Mouse (Mus musculus) midbrain, embryonic 12.5 days (tissue): Measurements from ENCODE around the gene Ap3m1. TPM values are rescaled to one million over a fixed set of nuclear protein-coding genes. Genes with fewer than 3 reads are reported as not detected.
"Not testable (repeated sequence)": the region's sequence is repeated elsewhere in the genome, so short reads cannot be mapped to it uniquely, and the experiment has no call there.

ENCODE experiments used
- ATAC-seq: fragments of 200-750 bp; cut with Nextera tagmentation; 2 replicates; pipeline ENCODE4 v1.8.0; 2017; ENCODE audit warnings: low read depth, moderate TSS enrichment, moderate library complexity; ENCODE audit not compliant: low FRiP score
- H3K27ac ChIP-seq: fragments of 300-500 bp; sonication (generic); replicated peaks from 2 replicates; pipeline ENCODE4 v1.5.1; 2016; ENCODE audit warnings: mild to moderate bottlenecking
- H3K27me3 ChIP-seq: fragments of 300-500 bp; sonication (generic); 2 replicates; pipeline ENCODE4 v1.6.1; 2016; ENCODE audit warnings: mild to moderate bottlenecking
- H3K36me3 ChIP-seq: fragments of 300-500 bp; sonication (generic); 2 replicates; pipeline ENCODE4 v1.6.1; 2016
- H3K4me1 ChIP-seq: fragments of 300-500 bp; sonication (generic); 2 replicates; pipeline ENCODE4 v1.6.1; 2016
- H3K4me2 ChIP-seq: fragments of 300-500 bp; sonication (generic); replicated peaks from 2 replicates; pipeline ENCODE4 v1.6.1; 2016; ENCODE audit warnings: mild to moderate bottlenecking, moderate library complexity
- H3K4me3 ChIP-seq: fragments of 300-500 bp; sonication (generic); 2 replicates; pipeline ENCODE4 v1.5.1; 2016; ENCODE audit warnings: mild to moderate bottlenecking
- H3K9ac ChIP-seq: fragments of 300-500 bp; sonication (generic); replicated peaks from 2 replicates; pipeline ENCODE4 v1.6.1; 2016; ENCODE audit warnings: mild to moderate bottlenecking, moderate library complexity
- H3K9me3 ChIP-seq: fragments of 300-500 bp; sonication (generic); 2 replicates; pipeline ENCODE4 v1.6.1; 2016; ENCODE audit warnings: mild to moderate bottlenecking
- WGBS: fragments of 180-500 bp; shearing (Covaris S2); methylation state at CpG from one replicate; pipeline ENCODE4 v1.1.7; 2016; 5-methylcytosine and 5-hydroxymethylcytosine counted together
- polyA plus RNA-seq: library from polyadenylated mRNA; unstranded; fragments of >200 nt; fragmentation: Nextera tagmentation; extraction: Ambion mirVana; gene quantifications from 2 replicates; pipeline ENCODE4 v1.2.1, GENCODE M21; 2016

The Ap3m1 gene
- polyA plus RNA-seq: 121 TPM in 2 replicates

DNA sequence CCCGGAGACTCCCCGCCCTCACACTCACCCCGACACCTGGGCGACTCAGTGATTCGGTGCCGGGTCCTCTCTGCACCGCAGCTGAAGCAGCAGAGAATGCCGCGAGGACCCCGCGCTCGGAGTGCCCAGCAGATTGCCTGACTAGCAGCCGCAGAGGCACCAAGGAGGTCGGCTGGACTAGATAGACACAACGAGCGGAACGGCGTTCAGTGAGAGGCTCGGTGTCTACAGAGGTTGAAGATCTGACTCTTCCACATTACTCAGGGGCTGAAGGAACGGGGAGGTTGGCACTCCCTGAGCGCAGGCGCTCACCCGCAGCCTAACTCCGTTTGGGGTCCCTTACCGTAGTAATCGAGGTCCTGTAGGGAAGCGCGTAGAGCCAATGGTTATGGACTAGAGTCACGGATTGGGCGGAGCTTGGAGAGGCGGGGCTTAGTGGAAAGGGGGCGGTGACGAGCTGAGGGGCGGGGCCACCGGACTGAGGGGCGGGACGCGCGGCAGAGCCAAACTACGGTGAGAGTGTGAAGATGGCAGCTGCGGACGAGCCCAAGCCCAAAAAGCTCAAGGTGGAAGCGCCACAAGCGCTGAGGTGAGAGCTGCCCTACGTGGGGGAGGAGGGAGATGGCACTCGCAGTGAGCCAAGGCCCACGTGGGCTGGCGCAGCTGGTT is at the start of gene Ap3m1, which contains the start of gene Adk:
Gene Ap3m1 (minus strand): TSS at position 397 of the 669 bp plus-strand sequence.
Gene Adk (plus strand): TSS at position 463 of the 669 bp plus-strand sequence.
- ATAC-seq: peak; percentile 98

GRCm38 (mm10) chr14:21101562-21101961 is 49.3 kb upstream of the Ap3m1 start:
- peaks cover 3% of the 10 kb centered on the region; the same call in 1 of the 2 replicates for H3K4me1 ChIP-seq
- H3K27me3 ChIP-seq: no peaks in the 10 kb centered on the region
- no peak overlapping the region for H3K4me3 ChIP-seq
- ATAC-seq: no peak
- H3K4me2 ChIP-seq: no peak overlapping the region
- no peaks in the 10 kb centered on the region for H3K36me3 ChIP-seq
- H3K9me3 ChIP-seq: no peaks in the 10 kb centered on the region
- H3K9ac ChIP-seq: no peak overlapping the region
- no peak overlapping the region for H3K27ac ChIP-seq
- 68% methylated on average over 7 of the region's 7 CpGs for WGBS

More for the DNA sequence above, at the start of gene Ap3m1, which contains the start of gene Adk:
- Histone ChIP-seq H3K27me3 (no peaks in the 10 kb centered on the region), H3K4me1 (peaks cover 17% of the 10 kb centered on the region), H3K27ac (peak within 1 kb of the TSS; percentile 92), H3K9me3 (no peaks in the 10 kb centered on the region), H3K9ac (peak within 1 kb of the TSS; percentile 87), H3K4me3 (peak within 1 kb of the TSS; percentile 90), H3K36me3 (0 out of 2 replicates have a peak, but pooled peaks cover under 1% of the 10 kb centered on the region), H3K4me2 (peak within 1 kb of the TSS; percentile 79)
- WGBS: under 1% methylated on average over 48 of the region's 48 CpGs

GRCm38 (mm10) chr14:21100876-21101275 is 48.6 kb upstream of the Ap3m1 start:
- Histone ChIP-seq H3K9ac (no peak overlapping the region), H3K9me3 (no peaks in the 10 kb centered on the region), H3K4me2 (no peak overlapping the region), H3K4me3 (no peak overlapping the region), H3K4me1 (peaks cover 3% of the 10 kb centered on the region; the same call in 1 of the 2 replicates), H3K27ac (no peak overlapping the region), H3K36me3 (no peaks in the 10 kb centered on the region), H3K27me3 (no peaks in the 10 kb centered on the region)
- 90% methylated on average over 2 of the region's 2 CpGs for WGBS
- ATAC-seq: no peak

DNA sequence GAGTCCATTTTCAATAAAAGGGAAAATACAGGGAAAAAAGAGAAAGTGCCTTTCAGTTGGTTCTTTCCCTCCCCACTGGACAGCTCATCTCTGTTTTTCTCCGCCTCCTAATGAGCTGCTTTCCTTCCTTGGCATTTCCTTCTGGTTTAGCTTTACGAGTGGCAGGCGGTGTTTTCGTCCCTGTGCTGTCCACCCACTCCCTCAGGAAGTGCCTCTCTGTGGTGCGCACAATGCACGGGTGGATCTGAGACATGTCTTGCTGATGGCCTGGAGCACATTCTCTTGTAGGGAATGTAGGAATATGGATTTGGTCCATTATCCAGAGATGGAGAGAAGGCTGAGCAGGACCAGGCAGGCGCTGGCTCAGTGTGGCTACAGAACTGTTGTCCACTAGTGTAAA is 47.1 kb upstream of the Ap3m1 start:
- Histone ChIP-seq H3K4me1 (peaks cover 3% of the 10 kb centered on the region; the same call in 1 of the 2 replicates), H3K9me3 (no peaks in the 10 kb centered on the region), H3K36me3 (no peaks in the 10 kb centered on the region), H3K27ac (no peak overlapping the region), H3K27me3 (no peaks in the 10 kb centered on the region), H3K4me2 (no peak overlapping the region), H3K4me3 (no peak overlapping the region), H3K9ac (no peak overlapping the region)
- 80% methylated on average over 7 of the region's 7 CpGs for WGBS
- ATAC-seq: no peak

DNA sequence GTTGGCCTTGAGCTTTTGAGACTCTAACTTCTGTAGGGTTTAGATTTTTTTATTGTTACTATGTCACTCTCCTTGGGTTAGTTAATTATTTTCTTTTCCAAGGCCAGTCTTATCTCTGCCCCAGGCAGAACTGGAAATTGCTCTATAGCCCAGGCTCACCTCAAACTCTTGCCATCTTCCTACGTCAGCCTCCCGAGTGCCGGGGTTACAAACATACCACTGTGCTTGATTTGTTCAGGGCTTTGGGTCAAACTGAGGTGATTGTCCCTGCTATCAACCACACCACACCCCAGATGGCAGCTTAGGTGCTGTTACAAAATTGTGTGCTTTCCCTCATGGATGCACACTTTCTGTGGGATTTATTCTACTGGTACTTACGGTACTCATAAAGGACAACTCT is 44.4 kb upstream of the Ap3m1 start:
- Histone ChIP-seq H3K4me3 (no peak overlapping the region), H3K36me3 (0 out of 2 replicates have a peak, but pooled peaks cover 3% of the 10 kb centered on the region), H3K4me2 (no peak overlapping the region), H3K9me3 (no peaks in the 10 kb centered on the region), H3K27me3 (no peaks in the 10 kb centered on the region), H3K27ac (no peak overlapping the region), H3K9ac (no peak overlapping the region), H3K4me1 (peaks cover 3% of the 10 kb centered on the region; the same call in 1 of the 2 replicates)
- 92% methylated on average over 4 of the region's 4 CpGs for WGBS
- no peak for ATAC-seq

DNA sequence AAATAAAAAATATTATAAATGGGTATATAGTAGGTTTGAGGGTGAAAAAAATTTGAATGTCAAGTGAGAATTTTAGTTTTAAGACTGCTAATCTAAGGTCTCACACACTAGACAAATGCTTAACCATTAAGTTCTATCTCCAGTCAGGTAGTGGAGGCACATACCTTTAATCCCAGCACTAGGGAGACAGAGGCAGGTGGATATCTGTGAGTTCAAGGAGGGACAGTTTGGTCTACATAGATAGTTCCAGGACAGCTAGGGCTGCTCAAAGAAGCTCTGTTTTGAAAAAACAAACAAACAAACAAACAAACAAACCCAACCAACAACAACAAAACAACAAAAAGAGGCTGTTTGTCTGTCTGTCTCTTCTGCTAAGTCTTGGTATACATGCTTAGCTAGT is 44.0 kb upstream of the Ap3m1 start:
- Histone ChIP-seq H3K9ac (no peak overlapping the region), H3K27me3 (no peaks in the 10 kb centered on the region), H3K27ac (no peak overlapping the region), H3K4me1 (no peaks in the 10 kb centered on the region; the same call in 1 of the 2 replicates), H3K4me3 (no peak overlapping the region), H3K9me3 (no peaks in the 10 kb centered on the region), H3K4me2 (no peak overlapping the region), H3K36me3 (0 out of 2 replicates have a peak, but pooled peaks cover 3% of the 10 kb centered on the region)
- ATAC-seq: no peak

- not testable (repeated sequence) for ATAC-seq, H3K4me1 ChIP-seq, H3K27ac ChIP-seq, H3K4me3 ChIP-seq, H3K36me3 ChIP-seq, H3K9me3 ChIP-seq, H3K27me3 ChIP-seq, H3K4me2 ChIP-seq, H3K9ac ChIP-seq
Measured at GRCm38 (mm10) chr14:21094161-21094560, 41.9 kb upstream of the Ap3m1 start.

GRCm38 (mm10) chr14:21090930-21091486 is 38.7 kb upstream of the Ap3m1 start:
- ATAC-seq: no peak
- Histone ChIP-seq H3K27ac (no peak overlapping the region), H3K27me3 (no peaks in the 10 kb centered on the region), H3K4me1 (no peaks in the 10 kb centered on the region), H3K9me3 (no peaks in the 10 kb centered on the region), H3K4me3 (no peak overlapping the region), H3K4me2 (no peak overlapping the region), H3K9ac (no peak overlapping the region), H3K36me3 (0 out of 2 replicates have a peak, but pooled peaks cover 3% of the 10 kb centered on the region)
- WGBS: 94% methylated on average over 3 of the region's 3 CpGs

DNA sequence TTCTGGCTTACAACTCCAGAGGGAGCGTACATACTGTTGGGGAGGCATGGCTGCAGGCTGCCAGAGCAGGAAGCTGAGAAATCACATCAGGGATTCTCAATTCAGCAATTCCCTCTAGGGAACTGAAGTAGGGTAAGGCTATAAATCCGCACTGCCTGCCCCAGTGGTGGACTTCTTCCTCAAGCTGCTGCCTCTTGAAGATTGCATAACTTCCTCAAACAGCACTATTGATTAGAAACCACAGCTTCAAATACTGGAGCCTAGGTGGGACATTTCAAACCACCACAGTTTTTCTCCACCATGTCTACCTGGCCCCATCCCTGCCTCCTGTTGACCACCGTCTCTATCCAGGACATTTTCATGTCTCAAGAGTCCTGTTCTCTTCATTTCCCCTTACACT is 38.1 kb upstream of the Ap3m1 start:
- Histone ChIP-seq H3K4me2 (no peak overlapping the region), H3K27ac (no peak overlapping the region), H3K9ac (no peak overlapping the region), H3K9me3 (no peaks in the 10 kb centered on the region), H3K27me3 (no peaks in the 10 kb centered on the region), H3K4me1 (no peaks in the 10 kb centered on the region), H3K4me3 (no peak overlapping the region), H3K36me3 (0 out of 2 replicates have a peak, but pooled peaks cover 3% of the 10 kb centered on the region)
- no peak for ATAC-seq
- 89% methylated on average over 3 of the region's 3 CpGs for WGBS

- ATAC-seq: no peak
- no peak overlapping the region for H3K4me2 ChIP-seq
- H3K27me3 ChIP-seq: no peaks in the 10 kb centered on the region
- no peaks in the 10 kb centered on the region for H3K9me3 ChIP-seq
- H3K4me1 ChIP-seq: no peaks in the 10 kb centered on the region
- 0 out of 2 replicates have a peak, but pooled peaks cover 3% of the 10 kb centered on the region for H3K36me3 ChIP-seq
- 39% methylated on average over 3 of the region's 3 CpGs for WGBS
- no peak overlapping the region for H3K4me3 ChIP-seq
- H3K9ac ChIP-seq: no peak overlapping the region
- H3K27ac ChIP-seq: no peak overlapping the region
Measured at GRCm38 (mm10) chr14:21088731-21089130, 36.4 kb upstream of the Ap3m1 start.

DNA sequence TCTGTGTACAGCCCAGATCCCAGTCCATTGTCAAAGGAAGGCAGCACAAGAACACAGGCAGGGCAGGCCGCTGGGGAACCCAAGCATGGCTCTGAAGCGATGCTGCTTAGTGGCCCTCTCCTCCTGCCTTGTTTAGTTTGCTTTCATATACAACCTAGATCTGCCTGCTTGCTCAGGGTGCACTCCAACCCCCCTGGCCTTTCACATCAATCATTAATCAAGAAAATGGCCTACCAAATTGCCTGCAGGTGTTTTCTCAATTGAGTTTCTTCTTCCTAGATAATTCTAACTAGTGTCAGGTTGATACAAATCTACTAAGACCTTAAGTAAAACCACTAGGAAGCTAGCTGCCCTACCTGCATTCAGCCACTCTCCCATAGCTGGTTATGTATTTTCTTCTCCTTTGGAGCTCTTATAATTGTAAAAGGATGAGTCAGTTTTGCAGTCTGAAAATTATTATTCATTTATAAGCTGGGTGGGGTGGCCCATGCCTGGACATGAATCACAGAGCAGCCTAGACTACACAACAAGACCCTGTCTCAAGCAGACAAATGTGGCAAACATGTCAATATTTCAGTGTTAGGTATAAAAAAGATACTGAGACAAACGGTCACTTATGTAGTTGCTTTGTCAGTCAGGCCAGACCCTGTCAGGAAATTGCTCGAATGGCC is 35.2 kb upstream of the Ap3m1 start:
- no peaks in the 10 kb centered on the region for H3K36me3 ChIP-seq
- H3K9me3 ChIP-seq: no peaks in the 10 kb centered on the region
- no peaks in the 10 kb centered on the region for H3K4me1 ChIP-seq
- H3K27me3 ChIP-seq: no peaks in the 10 kb centered on the region
- no peak overlapping the region for H3K27ac ChIP-seq
- H3K4me2 ChIP-seq: no peak overlapping the region
- 66% methylated on average over 4 of the region's 4 CpGs for WGBS
- ATAC-seq: no peak
- no peak overlapping the region for H3K4me3 ChIP-seq
- no peak overlapping the region for H3K9ac ChIP-seq

- H3K4me1 ChIP-seq: no peaks in the 10 kb centered on the region; the same call in 1 of the 2 replicates
- H3K9me3 ChIP-seq: no peaks in the 10 kb centered on the region
- no peak overlapping the region for H3K9ac ChIP-seq
- H3K27ac ChIP-seq: no peak overlapping the region
- H3K36me3 ChIP-seq: no peaks in the 10 kb centered on the region
- H3K27me3 ChIP-seq: no peaks in the 10 kb centered on the region
- H3K4me3 ChIP-seq: no peak overlapping the region
- no peak for ATAC-seq
- no peak overlapping the region for H3K4me2 ChIP-seq
- 55% methylated on average over 7 of the region's 7 CpGs for WGBS
Measured at GRCm38 (mm10) chr14:21086827-21087351, 34.6 kb upstream of the Ap3m1 start.
